Mouse (Mus musculus): Measurements from ENCODE around the gene Pfn3. TPM values are rescaled to one million over a fixed set of nuclear protein-coding genes. Genes with fewer than 3 reads are reported as not detected.

The Pfn3 gene
- not detected in 2 replicates for polyA plus RNA-seq (2012; rRNA removed; ENCODE audit: low replicate concordance)

DNA sequence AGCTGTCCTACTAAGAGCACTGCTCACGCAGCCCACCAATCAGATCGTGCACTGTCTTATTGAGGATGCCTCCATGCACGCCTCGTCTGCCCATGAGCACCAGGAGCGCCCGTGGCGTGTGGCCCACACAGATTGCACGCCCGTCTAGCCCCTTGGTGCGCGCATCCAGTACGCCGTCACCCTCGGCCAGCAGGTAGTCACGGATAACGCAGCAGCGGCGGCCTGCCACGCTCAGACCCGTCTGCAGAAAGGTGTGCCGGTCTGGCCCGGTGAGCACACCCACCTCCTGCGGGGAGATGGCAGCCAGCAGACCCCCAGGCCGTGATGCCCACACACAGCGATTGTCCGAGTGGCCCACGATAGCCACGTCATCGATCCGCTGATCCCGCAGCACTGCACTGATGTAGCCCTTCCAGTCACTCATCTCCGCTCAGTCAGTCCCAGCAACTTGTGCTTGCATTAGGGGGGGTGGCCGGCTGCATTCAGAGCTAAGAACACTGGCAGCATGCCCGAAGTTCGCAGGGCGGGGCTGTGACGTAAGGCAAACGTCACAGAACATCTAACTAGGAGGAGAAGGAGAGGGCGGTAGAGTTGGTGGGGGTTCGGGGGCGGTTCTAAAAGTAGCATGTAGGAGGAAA, at the start of gene Pfn3:
Pfn3 (minus strand) TSS at position 490 of the 638 bp plus-strand sequence.

DNA sequence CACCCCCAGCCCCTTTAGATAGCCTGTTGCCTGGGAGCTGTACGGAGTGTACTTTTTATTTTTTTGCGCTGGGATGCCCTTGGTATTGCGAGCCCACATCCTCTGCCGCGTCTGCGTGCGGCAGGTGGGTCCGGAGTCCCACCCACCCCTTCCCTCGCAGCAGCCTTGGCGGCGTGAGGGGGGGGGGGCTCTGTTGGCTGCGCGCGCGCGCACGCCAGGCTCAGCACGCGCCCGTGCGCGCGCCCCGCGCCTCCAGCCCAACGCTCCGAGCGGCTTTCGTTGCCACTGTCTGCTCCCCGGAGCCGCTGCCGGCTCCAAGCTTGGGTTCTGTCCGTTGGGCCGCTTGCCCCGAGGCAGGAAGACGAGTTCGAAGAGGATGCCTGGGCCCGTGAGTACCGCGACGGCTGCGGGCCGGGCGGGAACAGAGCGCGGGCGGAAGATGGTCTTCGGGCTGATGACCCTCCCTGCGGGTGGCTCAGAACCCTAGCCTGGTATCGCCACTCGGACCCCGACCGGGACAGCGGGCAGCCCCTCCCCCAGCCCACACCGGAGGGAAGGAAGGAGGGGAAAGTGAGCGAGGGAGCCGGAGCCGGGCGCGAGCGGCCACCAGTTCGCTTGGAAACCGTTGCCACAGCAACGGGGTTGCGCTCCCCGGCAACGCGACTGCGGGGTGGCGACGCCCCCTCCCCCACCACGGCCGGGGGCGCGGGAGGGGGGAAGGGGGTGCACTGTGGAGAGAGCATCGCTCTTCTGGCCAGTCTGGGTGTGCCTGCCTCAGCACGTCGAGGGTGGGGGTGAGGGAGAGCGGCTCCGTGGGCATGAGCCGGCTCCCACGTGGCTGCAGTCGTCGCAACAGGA, 49.2 kb upstream of the Pfn3 start, which contains the start of gene Prr7:
Prr7 (plus strand) TSS at position 241 of the 858 bp plus-strand sequence.

DNA sequence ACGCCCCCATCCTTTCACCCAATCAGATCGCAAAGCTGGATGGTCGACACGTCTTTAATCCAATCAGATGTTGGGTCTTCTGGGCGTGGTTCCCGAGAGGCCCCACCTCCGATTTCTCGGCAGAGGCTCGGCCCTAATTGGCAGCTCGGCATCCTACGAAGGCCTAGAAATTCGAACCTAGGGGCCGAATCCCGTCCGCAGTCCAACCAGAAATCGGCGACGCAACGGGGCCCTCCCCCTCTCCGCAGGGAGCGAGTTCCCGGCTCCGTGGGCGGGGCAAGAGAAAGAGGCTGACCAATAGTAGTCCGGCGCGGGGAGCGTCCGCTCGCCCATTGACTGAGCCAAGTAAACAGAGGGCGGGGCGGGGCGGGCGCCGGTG, 29.9 kb upstream of the Pfn3 start, which contains the start of gene Grk6:
Grk6 (plus strand) TSS at position 136 of the 379 bp plus-strand sequence.

DNA sequence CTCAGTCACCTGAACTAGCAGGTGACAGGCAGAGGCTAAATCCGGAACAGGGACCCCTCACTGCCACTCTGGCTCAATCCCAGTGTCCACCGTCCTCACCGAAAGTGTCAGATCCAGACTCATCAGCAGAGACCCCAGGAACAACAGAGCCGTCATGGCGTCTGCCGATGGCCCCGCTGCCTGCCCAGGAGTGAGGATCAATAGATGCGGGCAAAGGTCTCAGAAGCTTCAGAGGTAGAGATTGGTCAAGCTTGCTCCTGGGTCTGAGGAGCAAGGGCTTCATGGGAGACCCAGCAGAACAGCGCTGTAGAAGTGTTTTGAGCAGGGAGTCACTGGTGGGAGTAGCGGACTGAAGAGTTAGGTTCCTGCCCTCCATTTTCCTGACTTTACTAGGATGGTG, 11.6 kb upstream of the Pfn3 start, which contains the start of gene F12:
F12 (minus strand) TSS at position 181 of the 400 bp plus-strand sequence.

DNA sequence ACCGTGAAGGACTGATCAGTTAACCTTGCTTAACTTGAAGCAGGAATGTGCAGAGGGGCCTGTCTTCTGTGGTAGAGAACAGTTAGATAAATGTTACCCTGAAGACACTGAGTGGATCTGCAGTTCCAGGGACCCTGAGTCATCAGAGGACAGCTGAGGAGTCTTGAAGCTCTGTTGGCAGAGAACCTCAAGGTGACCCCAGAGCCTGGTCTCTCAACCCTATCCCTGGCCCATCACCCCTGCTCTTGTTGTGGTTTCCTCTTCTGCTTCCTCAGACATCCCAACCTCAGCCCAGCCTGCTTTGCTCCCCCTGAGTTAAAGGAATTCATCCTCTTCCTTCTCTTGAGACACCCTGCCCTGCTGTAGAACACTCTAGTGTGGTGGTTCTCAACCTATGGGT, 16.9 kb downstream of the Pfn3 start, which contains the start of gene Slc34a1:
Slc34a1 (plus strand) TSS at position 100 of the 400 bp plus-strand sequence.

DNA sequence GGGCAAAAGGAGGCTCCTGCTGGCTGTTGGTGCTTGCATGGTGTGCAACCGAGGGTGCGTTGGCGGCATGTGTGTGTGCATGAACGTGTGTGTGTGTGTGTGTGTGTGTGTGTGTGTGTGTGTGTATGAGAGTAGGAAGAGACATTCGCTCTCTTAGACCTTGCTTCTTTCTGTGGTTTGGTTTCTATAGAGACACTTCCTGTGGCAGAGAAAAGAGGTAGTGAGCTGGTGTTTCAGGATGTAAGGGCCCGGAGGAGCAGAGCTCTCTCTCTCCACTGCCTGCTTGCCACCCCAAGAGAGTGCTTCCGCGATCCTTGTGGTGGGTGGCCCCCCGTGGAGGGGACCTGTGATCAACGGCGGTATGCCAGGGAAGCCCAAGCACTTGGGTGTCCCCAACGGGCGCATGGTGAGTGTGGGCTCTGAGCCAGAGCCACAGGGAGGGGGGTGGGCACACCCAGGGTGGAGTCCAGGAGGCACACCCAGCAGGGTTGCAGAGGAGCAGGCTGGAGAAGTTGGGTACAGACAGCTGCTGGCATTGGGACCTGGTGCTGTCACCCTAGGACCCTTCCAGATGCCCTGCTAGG, 45.4 kb downstream of the Pfn3 start, which contains the start of gene Rgs14:
Rgs14 (plus strand) TSS at position 202 of the 584 bp plus-strand sequence.

Other genes starting within 250 kb of the Pfn3 start
- 7.6 and 9.0 TPM in 2 replicates for gene Nsd1, start 205.4 kb downstream of the Pfn3 start, polyA plus RNA-seq (2012; rRNA removed; ENCODE audit: low replicate concordance)
- gene Prelid1, start 94.7 kb downstream of the Pfn3 start, polyA plus RNA-seq (2012; rRNA removed; ENCODE audit: low replicate concordance): 816 and 1,080 TPM in 2 replicates
- 50.4 and 109 TPM in 2 replicates for gene Rab24, start 93.3 kb downstream of the Pfn3 start, polyA plus RNA-seq (2012; rRNA removed; ENCODE audit: low replicate concordance)
- gene Mxd3, start 85.4 kb downstream of the Pfn3 start, polyA plus RNA-seq (2012; rRNA removed; ENCODE audit: low replicate concordance): 6.6 and 8.8 TPM in 2 replicates
- gene Lman2, start 52.4 kb downstream of the Pfn3 start, polyA plus RNA-seq (2012; rRNA removed; ENCODE audit: low replicate concordance): 79.1 and 91.4 TPM in 2 replicates
- 5.0 and 14.5 TPM in 2 replicates for gene Rgs14, start 45.5 kb downstream of the Pfn3 start, polyA plus RNA-seq (2012; rRNA removed; ENCODE audit: low replicate concordance)
- gene Slc34a1, start 17.0 kb downstream of the Pfn3 start, polyA plus RNA-seq (2012; rRNA removed; ENCODE audit: low replicate concordance): 0.12 and 0.28 TPM in 2 replicates
- 0.13 and 0.63 TPM in 2 replicates for gene F12, start 11.6 kb upstream of the Pfn3 start, polyA plus RNA-seq (2012; rRNA removed; ENCODE audit: low replicate concordance)
- 25.7 and 27.4 TPM in 2 replicates for gene Grk6, start 29.8 kb upstream of the Pfn3 start, polyA plus RNA-seq (2012; rRNA removed; ENCODE audit: low replicate concordance)
- gene Prr7, start 49.0 kb upstream of the Pfn3 start, polyA plus RNA-seq (2012; rRNA removed; ENCODE audit: low replicate concordance): 5.1 and 13.9 TPM in 2 replicates
- 10.7 and 14.9 TPM in 2 replicates for gene Dbn1, start 72.9 kb upstream of the Pfn3 start, polyA plus RNA-seq (2012; rRNA removed; ENCODE audit: low replicate concordance)
- gene Pdlim7, start 98.4 kb upstream of the Pfn3 start, polyA plus RNA-seq (2012; rRNA removed; ENCODE audit: low replicate concordance): 54.3 and 103 TPM in 2 replicates
- 11.7 and 26.9 TPM in 2 replicates for gene Dok3, start 114.1 kb upstream of the Pfn3 start, polyA plus RNA-seq (2012; rRNA removed; ENCODE audit: low replicate concordance)
- gene Ddx41, start 121.4 kb upstream of the Pfn3 start, polyA plus RNA-seq (2012; rRNA removed; ENCODE audit: low replicate concordance): 36.9 and 37.2 TPM in 2 replicates
- 71.0 and 75.1 TPM in 2 replicates for gene Fam193b, start 155.9 kb upstream of the Pfn3 start, polyA plus RNA-seq (2012; rRNA removed; ENCODE audit: low replicate concordance)
- 19.5 and 29.4 TPM in 2 replicates for gene Tmed9, start 158.5 kb upstream of the Pfn3 start, polyA plus RNA-seq (2012; rRNA removed; ENCODE audit: low replicate concordance)
- 16.1 and 17.0 TPM in 2 replicates for gene B4galt7, start 184.7 kb upstream of the Pfn3 start, polyA plus RNA-seq (2012; rRNA removed; ENCODE audit: low replicate concordance)
- 4.8 and 8.4 TPM in 2 replicates for gene Caml, start 207.8 kb upstream of the Pfn3 start, polyA plus RNA-seq (2012; rRNA removed; ENCODE audit: low replicate concordance)
- gene Ddx46, start 219.8 kb upstream of the Pfn3 start, polyA plus RNA-seq (2012; rRNA removed; ENCODE audit: low replicate concordance): 3.5 and 5.7 TPM in 2 replicates

All from duodenum, adult 2 months (tissue).